Mouse (Mus musculus): ENCODE measurements around the gene Rpusd3. TPM values are rescaled to one million over a fixed set of nuclear protein-coding genes. Genes with fewer than 3 reads are reported as not detected.

Gene Rpusd3
- total and polyA plus RNA-seq, 3 experiments = 24.8 to 34.1 TPM; not detected in 1

- Histone ChIP-seq H3K4me1 (ENCODE audit: control insufficient read depth in 1 of 2, insufficient read depth in 2 of 2, low read length in 2 of 2) (no peaks in the 10 kb centered on the region), H3K36me3 (ENCODE audit: control insufficient read depth in 1 of 2, insufficient read depth in 2 of 2, low read length in 2 of 2) (no peaks in the 10 kb centered on the region), H3K27ac (ENCODE audit: control insufficient read depth, low read depth, low read length) (no peak overlapping the region), H3K27me3 (ENCODE audit: control insufficient read depth in 1 of 2, insufficient read depth in 2 of 2, low read length in 2 of 2) (peaks cover 6 to 11% of the 10 kb centered on the region in 2 experiments; a peak in 3 of 4 replicates), H3K9ac (ENCODE audit: control insufficient read depth, low read depth, low read length, poor library complexity, severe bottlenecking) (no peak overlapping the region), H3K9me3 (replicated peaks; ENCODE audit: insufficient read depth, low read length) (no peaks in the 10 kb centered on the region), H3K79me2 (ENCODE audit: control insufficient read depth, insufficient read depth, low read length, poor library complexity) (no peaks in the 10 kb centered on the region), H3K4me3 (ENCODE audit: control insufficient read depth in 1 of 2, insufficient read depth in 1 of 2, low read depth in 2 of 2, low read length in 2 of 2) (no peak overlapping the region)
- DNase-seq (ENCODE audit: low read depth, low spot score) = no peak
- TF ChIP-seq MAFK (IDR thresholded peaks at IDR 0.05; ENCODE audit: borderline replicate concordance, low read depth, low read length) = no peak
Observed at GRCm38 (mm10) chr6:113458635-113459034, 39.5 kb upstream of the Rpusd3 start.

- no peaks in the 10 kb centered on the region for H3K36me3 ChIP-seq (ENCODE audit: control insufficient read depth in 1 of 2, insufficient read depth in 2 of 2, low read length in 2 of 2)
- H3K4me3 ChIP-seq (ENCODE audit: control insufficient read depth in 1 of 2, insufficient read depth in 1 of 2, low read depth in 2 of 2, low read length in 2 of 2) = no peak within 1 kb of the TSS
- no peaks in the 10 kb centered on the region for H3K9me3 ChIP-seq (replicated peaks; ENCODE audit: insufficient read depth, low read length)
- peaks cover 6 to 9% of the 10 kb centered on the region in 2 experiments; a peak in 3 of 4 replicates for H3K27me3 ChIP-seq (ENCODE audit: control insufficient read depth in 1 of 2, insufficient read depth in 2 of 2, low read length in 2 of 2)
- H3K79me2 ChIP-seq (ENCODE audit: control insufficient read depth, insufficient read depth, low read length, poor library complexity) = no peaks in the 10 kb centered on the region
- H3K9ac ChIP-seq (ENCODE audit: control insufficient read depth, low read depth, low read length, poor library complexity, severe bottlenecking) = no peak within 1 kb of the TSS
- TF ChIP-seq NRF1 (IDR thresholded peaks at IDR 0.05; ENCODE audit: insufficient read depth, low read depth, low read length, poor library complexity, severe bottlenecking) (no peak), BHLHE40 (IDR thresholded peaks at IDR 0.05; ENCODE audit: borderline replicate concordance, low read depth, low read length) (no peak), TCF12 (IDR thresholded peaks at IDR 0.05; ENCODE audit: low read depth, low read length) (no peak), ZMIZ1 (IDR thresholded peaks at IDR 0.05; ENCODE audit: low read depth, low read length) (no peak), USF2 (IDR thresholded peaks at IDR 0.05; ENCODE audit: borderline replicate concordance in 1 of 2, insufficient read depth in 1 of 2, low read depth in 1 of 2, low read length in 2 of 2) (no peak), TBP (IDR thresholded peaks at IDR 0.05; ENCODE audit: low read depth, low read length) (no peak), MAZ (IDR thresholded peaks at IDR 0.05; ENCODE audit: low read depth, low read length) (no peak), ZC3H11A (IDR thresholded peaks at IDR 0.05; ENCODE audit: low read depth, low read length) (no peak), MYC (IDR thresholded peaks at IDR 0.05; ENCODE audit: low read depth, low read length) (no peak), SIN3A (IDR thresholded peaks at IDR 0.05; ENCODE audit: low read length) (no peak), UBTF (IDR thresholded peaks at IDR 0.05; ENCODE audit: borderline replicate concordance, insufficient read depth, low read depth, low read length) (no peak), KAT2A (conservative IDR thresholded peaks at IDR 0.05; ENCODE audit: low read depth, low read length) (no peak), USF1 (IDR thresholded peaks at IDR 0.05; ENCODE audit: low read depth, low read length) (no peak), CHD1 (IDR thresholded peaks at IDR 0.05; ENCODE audit: low read depth, low read length) (no peak), JUND (IDR thresholded peaks at IDR 0.05; ENCODE audit: low read depth, low read length) (no peak), MYB (IDR thresholded peaks at IDR 0.05; ENCODE audit: low read depth, low read length) (no peak), EP300 (IDR thresholded peaks at IDR 0.05; ENCODE audit: low read depth in 1 of 2, low read length in 2 of 2) (no peak), POLR2A (IDR thresholded peaks at IDR 0.05; ENCODE audit: control insufficient read depth in 1 of 2, insufficient read depth in 1 of 2, low read depth in 1 of 2, low read length in 2 of 2, poor library complexity in 1 of 2) (no peak), MAFK (IDR thresholded peaks at IDR 0.05; ENCODE audit: borderline replicate concordance, low read depth, low read length) (no peak)
- no peaks in the 10 kb centered on the region for H3K4me1 ChIP-seq (ENCODE audit: control insufficient read depth in 1 of 2, insufficient read depth in 2 of 2, low read length in 2 of 2)
- no peak for DNase-seq (ENCODE audit: low read depth, low spot score)
- H3K27ac ChIP-seq (ENCODE audit: control insufficient read depth, low read depth, low read length) = no peak within 1 kb of the TSS
Observed at GRCm38 (mm10) chr6:113457952-113458534, 38.9 kb upstream of the Rpusd3 start, which contains the start of gene Il17re. Il17re (plus strand) TSS chr6:113458484.

All from MEL (cell line).